Mouse (Mus musculus): Measurements from ENCODE around the gene Gm12794.
"Not testable (repeated sequence)": the region's sequence is repeated elsewhere in the genome, so short reads cannot be mapped to it uniquely, and the experiment has no call there.

Gm12794 gene

DNA sequence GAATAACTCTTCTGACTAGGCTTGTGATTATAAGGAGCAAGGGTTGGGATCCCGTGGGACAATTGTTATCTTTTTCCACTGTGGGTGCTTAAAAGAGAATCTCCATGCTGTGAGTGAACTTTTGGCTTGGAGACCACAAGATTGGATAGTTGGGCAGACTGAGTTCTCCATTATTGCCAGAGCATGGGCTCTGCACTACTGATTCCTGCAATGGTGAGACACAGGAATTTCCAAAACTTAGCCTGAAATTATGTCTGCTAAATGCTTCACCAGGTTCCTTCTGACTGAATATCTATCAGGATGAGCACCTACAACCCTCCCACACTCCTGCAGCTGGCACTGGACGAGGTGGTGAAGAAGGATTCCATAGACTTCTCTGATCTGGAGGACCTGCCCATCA, at the start of gene Gm12794:
TSS of gene Gm12794 (plus strand) at position 301 of the 400 bp plus-strand sequence.
- DNase-seq, result not testable (repeated sequence)

DNA sequence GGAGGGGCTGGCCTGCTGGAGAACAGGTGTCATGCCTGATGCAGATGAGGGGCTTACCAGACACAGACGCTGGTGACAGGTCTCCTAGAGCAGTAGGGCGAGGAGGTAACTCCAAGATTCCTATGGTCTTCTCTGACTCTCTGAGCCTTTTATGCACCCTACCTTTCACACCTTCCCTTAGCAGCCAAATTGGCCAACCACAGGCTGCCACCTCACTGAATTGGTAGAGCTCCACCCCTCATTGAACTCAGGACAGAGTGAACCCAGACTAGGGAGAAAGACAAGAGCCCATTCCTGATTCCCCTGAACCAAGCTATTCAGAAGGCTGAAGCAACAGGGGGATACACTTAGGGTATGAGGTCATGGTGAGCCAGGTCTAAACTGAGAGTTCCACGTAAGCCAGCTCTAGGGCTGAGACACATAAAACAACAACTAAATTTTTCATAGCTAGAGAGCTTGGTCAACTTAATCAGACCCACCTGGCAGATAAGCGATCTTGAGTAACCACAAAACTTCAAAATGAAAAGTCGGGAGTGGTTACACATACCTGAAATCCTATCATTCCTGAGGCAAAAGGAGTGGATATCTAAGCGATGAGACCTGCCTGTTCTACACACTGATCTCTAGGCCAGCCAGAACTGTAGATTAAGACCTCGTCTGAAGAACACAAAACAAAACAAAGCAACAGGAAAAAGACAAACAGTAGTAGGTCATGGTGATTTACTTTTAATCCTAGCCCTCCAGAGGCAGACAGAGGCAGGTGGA, 46.4 kb upstream of the Gm12794 start, which contains the start of gene C130073F10Rik:
TSS of gene C130073F10Rik (minus strand) at position 134 of the 765 bp plus-strand sequence.
- DNase-seq, result no peak

DNA sequence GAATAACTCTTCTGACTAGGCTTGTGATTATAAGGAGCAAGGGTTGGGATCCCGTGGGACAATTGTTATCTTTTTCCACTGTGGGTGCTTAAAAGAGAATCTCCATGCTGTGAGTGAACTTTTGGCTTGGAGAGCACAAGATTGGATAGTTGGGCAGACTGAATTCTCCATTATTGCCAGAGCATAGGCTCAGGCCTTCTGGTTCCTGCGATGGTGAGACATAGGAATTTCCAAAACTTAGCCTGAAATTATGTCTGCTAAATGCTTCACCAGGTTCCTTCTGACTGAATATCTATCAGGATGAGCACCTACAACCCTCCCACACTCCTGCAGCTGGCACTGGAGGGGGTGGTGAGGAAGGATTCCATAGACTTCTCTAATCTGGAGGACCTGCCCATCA, 31.4 kb upstream of the Gm12794 start, which contains the start of gene Gm12800:
TSS of gene Gm12800 (plus strand) at position 301 of the 400 bp plus-strand sequence.
- not testable (repeated sequence) for DNase-seq

DNA sequence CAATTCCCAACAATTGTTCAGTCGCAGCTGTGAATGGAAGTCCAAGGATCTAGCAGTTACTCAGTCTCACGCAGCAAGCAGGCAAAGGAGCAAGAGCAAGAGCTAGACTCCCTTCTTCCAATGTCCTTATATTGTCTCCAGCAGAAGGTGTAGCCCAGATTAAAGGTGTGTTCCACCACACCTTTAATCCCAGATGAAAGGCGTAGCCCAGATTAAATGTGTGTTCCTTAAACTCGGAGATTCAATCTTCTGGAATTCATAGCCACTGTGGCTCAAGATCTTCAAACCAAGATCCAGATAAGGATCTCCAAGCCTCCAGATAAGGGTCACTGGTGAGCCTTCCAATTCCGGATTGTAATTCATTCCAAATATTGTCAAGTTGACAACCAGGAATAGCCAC, 40.7 kb downstream of the Gm12794 start, which contains the start of gene Gm12790:
TSS of gene Gm12790 (minus strand) at position 101 of the 400 bp plus-strand sequence.
- DNase-seq, result not testable (repeated sequence)

DNA sequence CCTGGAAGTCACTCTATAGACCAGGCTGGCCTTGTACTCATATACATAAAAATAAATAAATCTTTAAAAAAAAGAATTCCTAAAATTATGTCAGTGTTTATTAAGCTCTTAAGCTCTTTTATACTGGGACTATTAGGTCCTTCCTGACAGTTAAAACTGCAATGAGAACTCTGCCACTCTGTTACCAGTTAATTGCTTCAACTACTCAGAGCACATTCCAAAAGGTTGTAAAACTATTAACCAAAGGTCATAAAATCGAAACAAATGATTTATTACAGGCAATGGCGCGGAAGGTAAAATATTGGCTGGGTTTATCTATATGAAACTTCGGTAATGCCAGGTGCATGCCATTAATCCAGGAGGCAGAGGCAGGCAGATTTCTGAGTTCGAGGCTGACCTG, 45.5 kb downstream of the Gm12794 start:
- DNase-seq, result no peak

DNA sequence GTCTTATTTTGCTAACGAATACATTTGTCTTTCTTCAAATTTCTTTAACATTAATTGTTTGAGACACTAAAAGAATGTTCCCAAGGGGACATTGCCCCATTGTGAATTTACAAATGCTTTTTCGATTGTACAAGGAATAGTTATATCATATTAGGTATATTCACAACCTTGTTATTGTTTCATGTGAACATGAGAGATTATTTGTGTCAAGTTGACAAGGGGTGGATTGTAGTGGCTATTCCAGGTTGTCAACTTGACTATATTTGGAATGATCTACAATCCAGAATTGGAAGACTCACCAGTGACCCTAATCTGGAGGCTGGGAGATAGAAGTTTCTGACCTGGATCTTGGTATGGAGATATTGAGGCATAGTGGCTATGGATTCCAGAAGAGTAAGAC, 46.1 kb downstream of the Gm12794 start, which contains the start of gene Gm12789:
TSS of gene Gm12789 (plus strand) at position 301 of the 400 bp plus-strand sequence.
- DNase-seq, result not testable (repeated sequence)

Data from cerebellum, adult 18-20 months (tissue).